Mouse (Mus musculus): Measurements from ENCODE around the gene Ndufb3.

- TF ChIP-seq CTCF (IDR thresholded peaks at IDR 0.05; ENCODE audit: low read depth, low read length) (no peak), POLR2A (IDR thresholded peaks at IDR 0.05; ENCODE audit: extremely low read depth, insufficient read depth, low read length) (no peak)
These were observed 30.9 kb downstream of the Ndufb3 start for GRCm38 (mm10) chr1:58617076-58617475.
